Mouse (Mus musculus): ENCODE measurements around the gene Zfp687. TPM values are rescaled to one million over a fixed set of nuclear protein-coding genes. Genes with fewer than 3 reads are reported as not detected.

Zfp687 gene
- polyA plus RNA-seq, 1 experiment from 2014 or later = 29.6 TPM

DNA sequence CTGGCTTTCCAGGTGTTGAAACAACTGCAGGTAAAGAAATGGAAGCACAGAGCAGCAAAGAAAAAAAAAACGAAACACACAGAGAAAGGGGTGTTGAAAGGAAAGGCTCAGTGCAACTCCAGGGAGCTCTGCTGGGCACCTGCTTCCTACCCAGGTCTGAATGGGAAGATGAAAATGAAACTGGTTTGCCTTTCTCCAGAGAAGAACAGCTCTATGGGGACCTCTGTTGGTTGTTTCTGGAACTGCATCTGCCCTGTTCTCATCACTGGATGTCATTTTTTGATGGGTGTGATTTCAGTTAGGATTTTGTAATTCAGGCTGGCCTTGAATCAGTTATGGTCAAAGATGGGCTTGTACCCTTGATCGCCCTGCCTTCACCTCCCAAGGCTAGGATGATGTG lies 18.3 kb downstream of the Zfp687 start:
- H3K4me3 ChIP-seq (ENCODE audit: low read depth, low read length) = no peak overlapping the region
- H3K4me2 ChIP-seq (replicated peaks; ENCODE audit: low read depth, low read length) = no peak overlapping the region
- DNase-seq (ENCODE audit: low spot score) (peak; percentile 90), ATAC-seq (ENCODE audit: low FRiP score) (no peak)
- H3K27ac ChIP-seq (ENCODE audit: low read depth, low read length) = no peak overlapping the region
- WGBS = 43% methylated on average over 2 of the region's 2 CpGs
- H3K36me3 ChIP-seq (ENCODE audit: control insufficient read depth, insufficient read depth, low read length) = peaks cover 10% of the 10 kb centered on the region
- no peaks in the 10 kb centered on the region for H3K4me1 ChIP-seq (replicated peaks; ENCODE audit: control insufficient read depth, insufficient read depth, low read length)
- no peaks in the 10 kb centered on the region for H3K9me3 ChIP-seq (ENCODE audit: control insufficient read depth, low read length)
- no peaks in the 10 kb centered on the region for H3K27me3 ChIP-seq (ENCODE audit: control insufficient read depth, insufficient read depth, low read length)
- no peak overlapping the region for H3K9ac ChIP-seq (ENCODE audit: low read depth, low read length)

DNA sequence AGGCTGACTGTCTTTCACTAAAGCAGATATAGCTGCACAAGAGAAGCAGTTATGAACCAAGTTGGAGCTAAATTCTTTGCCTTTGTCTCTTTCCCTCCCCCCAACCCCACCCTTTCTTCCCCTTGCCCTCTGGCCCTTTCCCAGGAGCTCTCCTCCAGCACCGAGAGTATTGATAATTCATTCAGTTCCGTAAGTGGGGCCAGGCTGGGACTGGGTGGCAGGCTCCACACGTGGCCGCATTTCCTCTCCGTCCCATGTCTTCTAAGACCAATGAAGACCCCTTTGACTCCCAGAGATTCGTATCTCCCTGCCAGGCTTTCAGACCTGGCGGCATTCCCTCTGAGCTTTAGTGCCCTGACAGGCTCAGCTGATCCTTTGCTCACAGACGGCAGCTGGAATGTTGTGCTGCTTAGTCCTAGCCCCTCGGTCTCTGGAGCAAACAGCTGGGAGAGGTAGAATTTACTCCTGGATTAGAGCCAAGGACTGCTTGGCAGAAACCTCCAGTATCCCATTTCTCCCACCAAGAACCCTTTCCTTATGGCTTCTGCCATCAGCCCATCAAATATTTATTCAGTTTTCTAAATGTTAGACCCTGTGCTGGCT lies 26.0 kb downstream of the Zfp687 start:
- ATAC-seq (ENCODE audit: low FRiP score) (no peak), DNase-seq (ENCODE audit: low spot score) (no peak)
- no peaks in the 10 kb centered on the region for H3K9me3 ChIP-seq (ENCODE audit: control insufficient read depth, low read length)
- H3K36me3 ChIP-seq (ENCODE audit: control insufficient read depth, insufficient read depth, low read length) = 0 out of 2 replicates have a peak, but pooled peaks cover 2% of the 10 kb centered on the region
- H3K4me2 ChIP-seq (replicated peaks; ENCODE audit: low read depth, low read length) = no peak overlapping the region
- no peak overlapping the region for H3K9ac ChIP-seq (ENCODE audit: low read depth, low read length)
- H3K4me1 ChIP-seq (replicated peaks; ENCODE audit: control insufficient read depth, insufficient read depth, low read length) = no peaks in the 10 kb centered on the region
- H3K4me3 ChIP-seq (ENCODE audit: low read depth, low read length) = no peak overlapping the region
- WGBS = 54% methylated on average over 9 of the region's 9 CpGs
- H3K27ac ChIP-seq (ENCODE audit: low read depth, low read length) = no peak overlapping the region
- H3K27me3 ChIP-seq (ENCODE audit: control insufficient read depth, insufficient read depth, low read length) = no peaks in the 10 kb centered on the region

DNA sequence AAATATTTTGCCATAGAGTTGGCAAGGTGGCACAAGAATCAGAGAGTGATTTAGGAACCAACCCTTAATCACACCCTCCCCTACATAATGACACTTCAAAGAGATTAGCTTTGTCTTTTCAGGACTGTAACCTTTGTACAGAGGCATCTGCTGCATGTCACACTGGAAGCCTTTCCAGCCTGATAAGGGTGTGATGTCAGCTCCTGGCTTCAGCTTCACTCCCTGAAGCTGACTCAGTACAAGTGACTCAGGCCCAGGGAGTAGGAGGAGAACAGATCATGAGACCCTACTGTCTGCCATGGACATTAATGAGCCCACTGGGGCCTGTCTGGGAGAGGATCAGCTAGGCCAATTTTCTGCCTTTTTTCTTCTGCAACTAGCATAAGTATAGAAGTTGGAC lies 27.7 kb downstream of the Zfp687 start:
- H3K36me3 ChIP-seq (ENCODE audit: control insufficient read depth, insufficient read depth, low read length) = 0 out of 2 replicates have a peak, but pooled peaks cover 2% of the 10 kb centered on the region
- no peak overlapping the region for H3K4me3 ChIP-seq (ENCODE audit: low read depth, low read length)
- no peak overlapping the region for H3K9ac ChIP-seq (ENCODE audit: low read depth, low read length)
- H3K27ac ChIP-seq (ENCODE audit: low read depth, low read length) = no peak overlapping the region
- no peaks in the 10 kb centered on the region for H3K9me3 ChIP-seq (ENCODE audit: control insufficient read depth, low read length)
- H3K4me1 ChIP-seq (replicated peaks; ENCODE audit: control insufficient read depth, insufficient read depth, low read length) = no peaks in the 10 kb centered on the region
- H3K4me2 ChIP-seq (replicated peaks; ENCODE audit: low read depth, low read length) = no peak overlapping the region
- DNase-seq (ENCODE audit: low spot score) = no peak
- H3K27me3 ChIP-seq (ENCODE audit: control insufficient read depth, insufficient read depth, low read length) = no peaks in the 10 kb centered on the region
- ATAC-seq (ENCODE audit: low FRiP score) = no peak

DNA sequence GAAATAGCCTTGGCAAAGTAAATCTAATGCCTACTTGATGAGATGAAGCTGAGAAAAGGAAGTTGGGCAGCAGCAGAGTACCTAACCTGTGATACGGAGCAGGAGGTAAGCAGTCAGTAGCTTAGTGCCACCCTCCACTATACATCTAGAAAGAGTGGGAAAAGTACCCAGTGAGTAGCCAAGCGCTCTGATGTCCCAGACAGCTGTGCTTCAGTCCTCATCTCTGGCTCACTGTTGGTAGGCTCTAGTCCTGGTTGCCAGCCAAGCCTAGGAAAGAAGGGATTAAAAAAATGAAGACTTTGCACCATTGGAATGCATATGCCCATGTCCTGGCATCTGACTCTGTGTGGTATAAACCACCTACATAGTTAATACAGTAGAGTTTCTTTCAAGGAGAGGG lies 29.7 kb downstream of the Zfp687 start:
- H3K27me3 ChIP-seq (ENCODE audit: control insufficient read depth, insufficient read depth, low read length) = no peaks in the 10 kb centered on the region
- ATAC-seq (ENCODE audit: low FRiP score) (no peak), DNase-seq (ENCODE audit: low spot score) (no peak)
- H3K4me2 ChIP-seq (replicated peaks; ENCODE audit: low read depth, low read length) = no peak overlapping the region
- H3K36me3 ChIP-seq (ENCODE audit: control insufficient read depth, insufficient read depth, low read length) = 0 out of 2 replicates have a peak, but pooled peaks cover 2% of the 10 kb centered on the region
- no peaks in the 10 kb centered on the region for H3K9me3 ChIP-seq (ENCODE audit: control insufficient read depth, low read length)
- WGBS = 92% methylated on average over 2 of the region's 2 CpGs
- no peak overlapping the region for H3K27ac ChIP-seq (ENCODE audit: low read depth, low read length)
- no peaks in the 10 kb centered on the region for H3K4me1 ChIP-seq (replicated peaks; ENCODE audit: control insufficient read depth, insufficient read depth, low read length)
- H3K9ac ChIP-seq (ENCODE audit: low read depth, low read length) = no peak overlapping the region
- H3K4me3 ChIP-seq (ENCODE audit: low read depth, low read length) = no peak overlapping the region

DNA sequence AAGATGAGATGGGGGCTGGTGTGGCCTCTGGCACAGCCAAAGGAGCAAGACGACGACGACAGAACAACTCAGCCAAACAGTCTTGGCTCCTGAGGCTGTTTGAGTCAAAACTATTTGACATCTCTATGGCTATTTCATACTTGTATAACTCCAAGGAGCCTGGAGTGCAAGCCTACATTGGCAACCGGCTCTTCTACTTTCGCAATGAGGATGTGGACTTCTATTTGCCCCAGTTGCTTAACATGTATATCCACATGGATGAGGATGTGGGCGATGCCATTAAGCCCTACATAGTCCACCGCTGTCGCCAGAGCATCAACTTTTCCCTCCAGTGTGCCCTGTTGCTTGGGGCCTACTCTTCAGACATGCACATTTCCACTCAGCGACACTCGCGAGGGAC lies 30.9 kb downstream of the Zfp687 start:
- ATAC-seq (ENCODE audit: low FRiP score) = no peak
- Histone ChIP-seq H3K9me3 (ENCODE audit: control insufficient read depth, low read length) (no peaks in the 10 kb centered on the region), H3K9ac (ENCODE audit: low read depth, low read length) (no peak overlapping the region), H3K27ac (ENCODE audit: low read depth, low read length) (no peak overlapping the region), H3K4me2 (replicated peaks; ENCODE audit: low read depth, low read length) (no peak overlapping the region), H3K36me3 (ENCODE audit: control insufficient read depth, insufficient read depth, low read length) (0 out of 2 replicates have a peak, but pooled peaks cover 2% of the 10 kb centered on the region), H3K4me3 (ENCODE audit: low read depth, low read length) (no peak overlapping the region), H3K27me3 (ENCODE audit: control insufficient read depth, insufficient read depth, low read length) (no peaks in the 10 kb centered on the region), H3K4me1 (replicated peaks; ENCODE audit: control insufficient read depth, insufficient read depth, low read length) (no peaks in the 10 kb centered on the region)
- WGBS = 92% methylated on average over 11 of the region's 11 CpGs
- no peak for DNase-seq (ENCODE audit: low spot score)

DNA sequence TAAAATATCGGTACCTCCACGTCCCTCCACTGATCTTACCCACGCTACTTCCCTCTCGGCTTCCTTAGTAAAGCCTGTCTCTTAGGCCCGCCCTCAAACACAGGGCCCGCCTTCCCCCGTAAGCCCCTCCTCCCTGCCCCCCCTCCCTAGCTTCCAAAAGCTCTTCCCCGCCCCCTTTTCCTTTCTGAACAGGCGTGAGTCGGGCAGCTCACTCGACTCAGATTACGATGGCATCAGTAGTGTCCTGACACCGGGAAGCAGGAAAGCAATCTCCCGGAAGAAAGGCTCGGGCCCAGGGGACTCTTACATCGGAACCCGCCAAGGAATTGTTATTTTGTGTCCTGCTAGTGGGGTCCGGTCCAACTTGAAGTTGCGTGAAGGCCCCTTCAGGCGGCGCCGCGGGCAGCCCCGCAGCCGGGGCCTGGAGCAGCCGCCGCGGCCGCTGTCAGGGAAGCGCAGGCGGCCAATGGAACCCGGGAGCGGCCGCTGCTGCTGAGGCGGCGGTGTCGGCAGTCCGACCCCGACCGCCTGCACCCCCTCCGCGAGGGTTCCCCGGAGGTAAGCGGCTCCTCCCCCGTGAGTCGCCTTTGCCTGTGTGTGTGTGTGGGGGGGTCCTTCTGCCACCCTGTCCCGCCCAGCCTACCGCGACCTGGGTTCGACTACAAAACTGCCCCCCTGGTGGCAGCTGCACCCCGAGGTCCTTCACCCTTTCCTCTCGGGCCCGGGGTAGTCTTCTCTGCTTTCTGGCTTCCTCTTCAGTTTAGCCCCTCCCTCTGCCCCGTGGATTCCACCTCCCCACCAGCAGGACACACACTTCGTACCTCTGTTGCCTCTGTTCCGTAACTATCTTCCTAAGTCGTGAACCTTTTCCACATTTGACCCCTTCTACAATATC lies 40.5 kb downstream of the Zfp687 start, which contains the start of gene Pi4kb:
TSS of gene Pi4kb (plus strand) at position 204 of the 895 bp plus-strand sequence.
- Histone ChIP-seq H3K27me3 (ENCODE audit: control insufficient read depth, insufficient read depth, low read length) (no peaks in the 10 kb centered on the region), H3K27ac (ENCODE audit: low read depth, low read length) (peak within 1 kb of the TSS; percentile 83), H3K4me3 (ENCODE audit: low read depth, low read length) (peak within 1 kb of the TSS; percentile 89), H3K9ac (ENCODE audit: low read depth, low read length) (peak within 1 kb of the TSS; percentile 90), H3K4me2 (replicated peaks; ENCODE audit: low read depth, low read length) (peak within 1 kb of the TSS; percentile 69), H3K9me3 (ENCODE audit: control insufficient read depth, low read length) (no peaks in the 10 kb centered on the region), H3K4me1 (replicated peaks; ENCODE audit: control insufficient read depth, insufficient read depth, low read length) (0 out of 2 replicates have a peak, but pooled peaks cover 3% of the 10 kb centered on the region), H3K36me3 (ENCODE audit: control insufficient read depth, insufficient read depth, low read length) (no peaks in the 10 kb centered on the region)
- WGBS = 0% methylated on average over 57 of the region's 57 CpGs
- ATAC-seq (ENCODE audit: low FRiP score) (peak; percentile 94), DNase-seq (ENCODE audit: low spot score) (peak; percentile 96)

DNA sequence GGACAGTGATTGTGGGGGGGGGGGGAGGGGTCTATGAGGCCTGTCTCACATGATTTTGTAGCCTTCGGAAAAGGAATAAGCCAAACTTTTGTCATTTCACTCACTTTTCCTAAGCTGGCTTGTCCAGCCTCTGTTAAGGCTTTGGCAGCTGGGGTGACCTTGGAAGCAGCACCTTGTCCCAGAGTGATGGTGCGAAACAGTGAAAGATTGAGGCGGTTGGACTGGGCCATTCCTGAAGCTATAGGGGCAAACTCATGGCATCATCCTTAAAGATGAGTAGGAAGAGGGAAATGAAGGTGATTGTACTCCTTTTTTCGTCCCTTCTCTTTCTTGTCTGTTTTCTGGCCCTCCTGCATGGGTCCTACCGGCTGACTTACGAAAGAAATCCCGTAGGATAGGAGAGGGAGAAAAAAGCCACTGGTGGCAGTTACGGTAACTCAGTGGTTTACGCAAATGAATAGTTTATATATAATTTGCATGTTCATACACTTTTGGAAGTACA lies 41.2 kb downstream of the Zfp687 start:
- Histone ChIP-seq H3K9ac (ENCODE audit: low read depth, low read length) (peak overlapping the region; percentile 21), H3K27me3 (ENCODE audit: control insufficient read depth, insufficient read depth, low read length) (no peaks in the 10 kb centered on the region), H3K36me3 (ENCODE audit: control insufficient read depth, insufficient read depth, low read length) (no peaks in the 10 kb centered on the region), H3K4me1 (replicated peaks; ENCODE audit: control insufficient read depth, insufficient read depth, low read length) (0 out of 2 replicates have a peak, but pooled peaks cover 3% of the 10 kb centered on the region), H3K4me2 (replicated peaks; ENCODE audit: low read depth, low read length) (peak overlapping the region; percentile 48), H3K9me3 (ENCODE audit: control insufficient read depth, low read length) (no peaks in the 10 kb centered on the region), H3K4me3 (ENCODE audit: low read depth, low read length) (peak overlapping the region; percentile 89), H3K27ac (ENCODE audit: low read depth, low read length) (no peak overlapping the region)
- WGBS = 17% methylated on average over 9 of the region's 9 CpGs
- DNase-seq (ENCODE audit: low spot score) (no peak), ATAC-seq (ENCODE audit: low FRiP score) (peak; percentile 17; the same call in 1 of the 2 replicates)

DNA sequence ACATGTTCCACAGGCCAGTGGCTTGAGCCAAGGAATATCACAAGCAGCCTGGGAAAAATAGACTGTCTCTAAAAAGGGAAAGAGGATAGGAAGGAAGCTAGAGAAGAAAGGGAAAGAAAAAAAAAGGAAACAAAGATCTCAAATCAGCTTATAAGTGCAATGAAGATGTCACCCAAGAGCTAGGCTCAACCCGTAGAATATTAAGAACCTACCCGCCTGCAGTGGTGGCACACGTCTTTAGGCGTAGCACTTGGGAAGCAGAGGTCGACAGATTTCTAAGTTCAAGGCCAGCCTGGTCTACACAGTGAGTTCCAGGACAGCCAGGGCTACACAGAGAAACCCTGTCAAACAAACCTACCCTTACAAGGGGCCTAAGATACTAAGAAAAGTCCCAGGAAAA lies 41.6 kb downstream of the Zfp687 start:
- no peak overlapping the region for H3K9ac ChIP-seq (ENCODE audit: low read depth, low read length)
- DNase-seq (ENCODE audit: low spot score) (no peak), ATAC-seq (ENCODE audit: low FRiP score) (no peak)
- H3K9me3 ChIP-seq (ENCODE audit: control insufficient read depth, low read length) = no peaks in the 10 kb centered on the region
- H3K27me3 ChIP-seq (ENCODE audit: control insufficient read depth, insufficient read depth, low read length) = no peaks in the 10 kb centered on the region
- H3K4me3 ChIP-seq (ENCODE audit: low read depth, low read length) = no peak overlapping the region; the same call in 1 of the 2 replicates
- H3K4me2 ChIP-seq (replicated peaks; ENCODE audit: low read depth, low read length) = no peak overlapping the region
- no peaks in the 10 kb centered on the region for H3K36me3 ChIP-seq (ENCODE audit: control insufficient read depth, insufficient read depth, low read length)
- WGBS = 86% methylated on average over 5 of the region's 5 CpGs
- no peak overlapping the region for H3K27ac ChIP-seq (ENCODE audit: low read depth, low read length)
- H3K4me1 ChIP-seq (replicated peaks; ENCODE audit: control insufficient read depth, insufficient read depth, low read length) = 0 out of 2 replicates have a peak, but pooled peaks cover 3% of the 10 kb centered on the region

Measured in hindbrain, embryonic 11.5 days (tissue).